Comparison of ENCODE assay signal across 8 mouse cellular contexts in the genomic region with DNA sequence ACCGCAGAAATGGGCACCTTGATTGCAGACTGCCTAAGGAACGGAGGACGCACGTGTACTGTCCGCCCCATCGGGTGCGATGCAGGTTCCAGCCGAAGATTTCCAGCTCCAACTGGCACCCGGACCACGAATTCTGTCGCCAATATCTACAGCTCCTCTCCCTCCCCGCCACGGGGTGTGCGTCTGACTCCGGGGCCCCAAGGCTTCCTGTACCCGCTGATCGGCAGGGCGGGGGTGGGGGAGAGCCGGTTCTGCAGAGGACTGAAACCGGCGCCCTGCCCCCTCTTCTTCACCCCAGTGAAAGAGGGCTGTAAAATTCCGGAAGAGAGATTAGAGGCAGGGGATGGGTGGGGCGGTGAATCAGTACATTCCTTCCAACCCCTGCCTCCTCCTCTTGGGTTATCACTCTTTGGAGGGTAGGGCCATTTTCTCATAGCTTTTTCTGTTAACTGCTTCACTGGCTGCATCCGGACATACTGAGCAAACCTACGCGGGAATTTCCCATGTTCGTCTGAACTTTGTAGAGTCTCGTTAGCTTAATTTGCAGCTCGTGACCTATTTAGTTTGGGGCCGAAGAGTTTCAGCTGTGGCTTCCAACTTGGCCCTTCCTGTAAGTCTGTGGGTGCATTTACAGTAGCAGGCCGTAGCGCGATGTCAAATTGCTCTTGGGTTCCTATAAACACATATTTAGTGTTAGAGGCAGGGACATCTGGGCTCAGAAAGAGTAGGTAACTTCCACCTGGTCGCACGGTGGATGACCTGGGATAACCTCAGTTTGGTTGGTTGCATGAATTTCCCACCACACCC. TPM values are rescaled to one million over a fixed set of nuclear protein-coding genes. Genes with fewer than 3 reads are reported as not detected.
DNase-seq lines count a peak whose midpoint lies in the region; ATAC-seq lines count a peak whose summit lies in the region.

Gene Ptp4a2, plus strand, starts transcription at position 422 of the 807 bp plus-strand sequence.

- ATAC-seq in common myeloid progenitor, adult 5-6 weeks (replicated peaks; ENCODE audit: low read depth, poor library complexity, severe bottlenecking), result peak; percentile 92
- peak; percentile 95 for ATAC-seq in intestine, embryonic 15.5 days

- H3K9me3 ChIP-seq in intestine, embryonic 15.5 days, result no peaks in the 10 kb centered on the region

- 6% methylated on average over 35 of the region's 35 CpGs for WGBS in intestine, embryonic 15.5 days

- H3K36me3 ChIP-seq in intestine, embryonic 15.5 days, result no peaks in the 10 kb centered on the region

- H3K9ac ChIP-seq in intestine, embryonic 15.5 days, result peak within 1 kb of the TSS; percentile 55

- no peaks in the 10 kb centered on the region for H3K27me3 ChIP-seq in intestine, embryonic 15.5 days (replicated peaks)

- peak within 1 kb of the TSS; percentile 77 for H3K27ac ChIP-seq in intestine, embryonic 15.5 days

- peak; percentile 86 for DNase-seq in Muller cell, postnatal 12 days (ENCODE audit: inconsistent ontology term)
- no peak for DNase-seq in gonadal fat pad, adult 2 months (ENCODE audit: low read depth)
- no peak for DNase-seq in left cerebral cortex, postnatal 4 days
- peak; percentile 41 for DNase-seq in mesoderm, embryonic 11.5 days (ENCODE audit: low read depth, low spot score)
- DNase-seq in spleen, postnatal 36 days (ENCODE audit: low spot score in 2 of 2), result peak; percentile 94
- no peak for DNase-seq in right cerebral cortex, postnatal 25 days

- H3K4me3 ChIP-seq in intestine, embryonic 15.5 days (replicated peaks), result peak within 1 kb of the TSS; percentile 42

- peaks cover 14% of the 10 kb centered on the region; the same call in 1 of the 2 replicates for H3K4me1 ChIP-seq in intestine, embryonic 15.5 days (replicated peaks)

- intact Hi-C loops in left cerebral cortex, postnatal 4 days (cut with DNase I), result no loop called here

- peak within 1 kb of the TSS; percentile 84 for H3K4me2 ChIP-seq in intestine, embryonic 15.5 days (replicated peaks)

RNA-seq across cellular contexts. Expression of gene Ptp4a2, which starts in this region (rescaled TPM):
- total RNA-seq in common myeloid progenitor, adult 5-6 weeks (2017), result 364 and 441 TPM in 2 replicates
- polyA plus RNA-seq in gonadal fat pad, adult 2 months (2012; rRNA removed), result 32.4 and 34.0 TPM in 2 replicates
- polyA plus RNA-seq in intestine, embryonic 15.5 days (2015; fragmentation: Nextera tagmentation; extraction: Ambion mirVana), result 307 and 411 TPM in 2 replicates
- total RNA-seq in left cerebral cortex, postnatal 4 days (2021), result 100 to 1,000 TPM; 133 to 141 TPM

Comparison
In these comparisons a context has a peak if more than half of its experiments do, and no peak if none do; other contexts are left out.
1. DNase-seq: peak in Muller cell, postnatal 12 days (single experiment), mesoderm, embryonic 11.5 days (single experiment) and spleen, postnatal 36 days (2 of 2); none in gonadal fat pad, adult 2 months (single experiment), left cerebral cortex, postnatal 4 days (single experiment) and right cerebral cortex, postnatal 25 days (single experiment).